Mouse (Mus musculus) spleen, postnatal 14 days (tissue): ENCODE results near the gene Ccdc124.

Experiments used
- DNase-seq, 2 experiments: peaks; one replicate each; pipeline ENCODE4 v3.0.0; 2021 to 2022; ENCODE audit warnings: low spot score in 2 of 2

Ccdc124 gene

DNA sequence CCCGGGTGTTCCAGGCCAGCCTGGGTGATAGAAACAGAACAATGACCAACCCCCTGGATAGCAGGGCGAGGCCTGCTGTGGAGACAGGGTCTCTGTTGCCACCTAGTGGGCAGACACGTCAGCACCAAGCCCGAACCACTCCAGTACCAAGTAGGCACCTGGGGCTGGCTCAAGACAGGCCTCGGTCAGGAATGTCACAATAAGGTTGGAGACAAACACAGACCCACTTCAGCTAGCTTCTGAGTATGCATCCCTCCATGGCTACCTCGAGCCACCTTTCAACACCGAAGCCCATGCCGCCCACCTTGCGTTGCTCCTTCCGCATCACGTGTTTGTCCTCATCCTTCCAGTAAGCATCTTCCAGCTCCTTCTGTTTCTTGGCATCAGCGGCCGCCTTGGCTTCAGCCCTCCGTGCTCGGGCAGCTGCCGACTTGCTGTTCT is 4.1 kb downstream of the Ccdc124 start:
- peak; percentile 64 to 70 for DNase-seq

DNA sequence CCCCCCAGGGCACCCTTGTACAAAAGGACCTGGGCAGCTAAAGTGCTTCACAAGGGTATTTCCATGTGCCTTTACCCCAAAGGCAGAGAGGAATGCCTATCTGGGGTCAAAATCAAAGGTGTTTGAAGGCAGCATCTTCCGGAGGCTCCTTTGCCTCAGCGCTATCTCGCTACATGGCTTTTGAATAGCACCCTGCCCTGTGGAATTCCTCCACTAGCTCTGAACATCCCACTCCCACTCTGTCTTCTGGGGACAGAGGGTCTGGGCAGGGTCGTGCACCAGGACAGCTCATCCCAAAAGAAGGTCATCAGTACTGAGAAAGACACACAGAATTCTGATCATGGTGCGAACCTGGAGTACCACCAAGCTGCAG is 4.5 kb downstream of the Ccdc124 start:
- DNase-seq, result no peak

- DNase-seq, result peak; percentile 36 to 55
Measured at GRCm38 (mm10) chr8:70868559-70869198, 5.1 kb downstream of the Ccdc124 start.

DNA sequence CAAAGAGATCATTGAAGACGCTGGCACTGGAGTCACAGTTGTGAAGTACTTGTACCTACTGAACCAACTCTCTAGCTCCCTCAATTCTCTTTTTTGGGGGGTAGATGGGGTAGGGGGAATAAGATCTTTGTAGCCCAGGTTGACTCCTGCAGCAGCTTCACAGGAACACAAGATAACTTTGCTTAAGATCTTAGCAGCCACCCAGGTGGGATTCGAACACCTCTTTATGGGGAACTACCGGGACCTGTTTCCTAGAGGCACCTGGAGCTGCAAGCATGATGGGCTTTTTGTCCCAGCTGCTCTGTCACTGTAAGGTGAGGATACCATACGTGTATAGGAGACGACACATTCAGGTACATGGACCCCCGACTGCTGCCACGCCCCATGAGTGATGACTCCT is 7.2 kb downstream of the Ccdc124 start:
- no peak for DNase-seq

- no peak for DNase-seq
Measured at GRCm38 (mm10) chr8:70866001-70866520, 7.7 kb downstream of the Ccdc124 start.

GRCm38 (mm10) chr8:70865350-70866000 is 8.3 kb downstream of the Ccdc124 start:
- DNase-seq, result peak; percentile 95 to 97

GRCm38 (mm10) chr8:70864712-70865221 is 9.0 kb downstream of the Ccdc124 start:
- no peak for DNase-seq

DNA sequence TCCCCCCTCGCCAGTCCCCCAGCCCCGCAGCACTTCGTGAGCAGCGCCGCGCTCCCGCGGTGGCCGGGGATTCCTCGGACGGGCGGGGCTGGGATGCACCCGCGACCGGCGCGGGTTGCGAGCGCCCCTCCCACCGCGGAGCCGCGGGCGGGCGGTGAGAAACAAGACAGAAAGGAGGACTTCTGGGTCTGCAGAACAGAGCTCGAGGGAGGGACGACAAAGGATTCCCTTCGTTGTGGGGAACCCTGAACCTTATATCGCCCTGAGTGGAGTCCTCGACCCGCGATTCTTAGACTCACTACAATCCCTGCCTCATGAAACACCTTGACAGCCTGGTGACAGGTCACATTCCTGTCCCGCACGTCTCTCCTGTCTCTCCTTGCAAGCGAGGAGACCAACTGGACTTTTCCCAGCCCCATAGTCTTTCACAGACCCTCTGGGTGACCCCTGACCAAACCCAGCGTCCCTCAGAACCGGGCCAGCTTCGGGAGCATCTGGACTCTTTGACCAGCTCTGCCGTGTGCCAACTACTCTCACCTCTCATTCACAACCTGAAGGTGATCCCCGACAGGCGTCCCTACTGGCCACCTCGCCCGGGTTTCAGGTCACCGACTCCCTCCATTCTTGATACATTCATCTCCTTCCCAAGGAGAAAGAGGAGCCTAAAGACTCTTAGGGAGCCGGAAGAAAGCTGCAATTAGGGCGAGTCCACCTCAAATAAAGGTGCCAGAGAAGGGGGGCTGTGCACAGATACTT is 9.6 kb downstream of the Ccdc124 start:
- DNase-seq, result no peak

DNA sequence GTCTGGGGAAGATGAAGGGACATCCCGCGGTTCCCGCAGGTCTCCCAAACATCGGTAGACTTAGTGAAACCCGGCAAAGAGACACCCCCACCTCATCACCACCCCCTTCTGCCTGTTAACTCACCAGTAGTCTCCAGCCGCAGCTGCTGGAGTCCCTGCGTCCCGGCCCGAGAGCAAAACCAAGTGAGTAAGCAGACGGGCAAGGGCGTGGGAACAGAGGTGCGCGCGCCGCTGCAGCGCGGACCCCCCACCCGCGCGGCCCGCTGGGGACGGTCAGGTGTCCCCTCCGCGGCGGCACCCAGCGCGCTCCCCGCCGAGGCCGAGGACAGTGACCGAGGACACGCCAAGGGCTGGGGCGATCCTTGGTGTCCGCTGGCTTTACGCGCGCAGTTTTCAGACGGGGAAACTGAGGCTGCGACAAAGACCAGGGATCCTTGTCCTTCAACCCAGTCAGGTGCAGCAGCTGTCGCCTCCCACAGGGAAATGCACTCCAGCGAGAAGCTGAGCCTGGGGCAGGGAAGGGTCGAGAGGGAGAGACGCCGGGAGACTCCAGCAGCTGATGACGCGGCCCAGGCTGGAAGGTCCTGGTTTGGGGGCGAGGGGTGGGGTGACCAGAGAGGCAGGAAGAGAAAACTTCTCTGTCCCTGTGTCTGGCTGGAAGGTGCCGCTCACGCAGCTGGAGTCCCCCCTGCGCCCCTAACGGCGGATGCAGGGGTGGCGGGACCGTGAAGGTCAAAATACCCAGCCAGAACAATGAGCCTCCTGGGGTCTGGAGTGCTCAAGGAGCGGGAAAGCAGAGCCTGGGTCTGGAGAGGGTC is 10.7 kb downstream of the Ccdc124 start, which contains the start of gene Kcnn1:
Gene Kcnn1 (minus strand): TSS at position 435 of the 818 bp plus-strand sequence.
- DNase-seq, result no peak

- no peak for DNase-seq
Measured at GRCm38 (mm10) chr8:70857516-70857915, 16.2 kb downstream of the Ccdc124 start.

GRCm38 (mm10) chr8:70856541-70857197 is 17.1 kb downstream of the Ccdc124 start:
- DNase-seq, result no peak

DNA sequence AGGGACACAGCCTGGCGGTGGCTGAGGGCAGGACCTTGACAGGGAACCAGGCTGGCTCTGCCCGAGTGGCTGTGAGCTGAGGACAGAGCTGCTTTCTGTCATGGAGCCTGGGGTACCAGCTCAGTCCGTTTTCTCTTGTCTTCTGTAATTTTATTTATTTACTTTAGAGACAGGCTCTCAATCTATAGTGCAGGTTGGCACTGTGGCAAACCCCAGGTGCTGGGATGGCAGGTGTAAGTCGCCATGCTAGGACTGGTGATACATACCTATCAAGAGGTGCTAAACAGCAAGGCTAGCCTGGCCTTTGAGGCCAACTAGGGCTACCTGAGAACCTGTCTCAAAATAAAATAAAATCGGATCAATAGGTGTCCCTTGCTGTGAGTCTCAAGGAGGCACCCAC is 17.7 kb downstream of the Ccdc124 start:
- no peak for DNase-seq

- no peak for DNase-seq
Measured at GRCm38 (mm10) chr8:70853863-70854262, 19.9 kb downstream of the Ccdc124 start.

- no peak for DNase-seq
Measured at GRCm38 (mm10) chr8:70852595-70853231, 21.0 kb downstream of the Ccdc124 start.

- no peak for DNase-seq
Measured at GRCm38 (mm10) chr8:70851837-70852236, 21.9 kb downstream of the Ccdc124 start.

DNA sequence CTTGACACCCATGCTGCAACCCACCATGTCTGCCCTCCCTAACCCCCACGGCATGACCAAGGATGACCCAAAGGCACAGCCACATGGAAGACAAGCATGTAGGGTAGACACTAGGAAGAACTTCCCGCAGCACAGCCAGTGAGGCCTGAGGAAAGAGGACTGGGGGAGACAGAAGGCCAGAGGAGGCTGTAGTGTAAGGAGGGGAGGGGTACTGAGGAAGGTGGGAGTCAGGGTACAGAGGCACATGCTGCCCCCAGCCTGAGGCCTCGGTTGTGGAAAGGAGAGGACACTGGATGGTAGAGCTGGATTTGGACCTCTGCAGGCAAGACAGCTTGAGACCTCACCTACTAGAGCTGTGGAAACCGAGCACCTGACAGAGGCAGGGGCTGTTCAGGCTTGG is 22.8 kb downstream of the Ccdc124 start:
- DNase-seq, result no peak

GRCm38 (mm10) chr8:70850132-70850845 is 23.4 kb downstream of the Ccdc124 start:
- no peak for DNase-seq

- no peak for DNase-seq
Measured at GRCm38 (mm10) chr8:70849333-70849990, 24.3 kb downstream of the Ccdc124 start.
